Mouse (Mus musculus): ENCODE measurements at regions not wholly inside any gene's neighbourhood (a gene's known extent, or its start where the extent isn't known, plus 50 kb on each side); places are given as distances from the start of the nearest gene placed in this dataset.

- TF ChIP-seq CTCF (conservative IDR thresholded peaks at IDR 0.05; ENCODE audit: low read length), result no peak
- TF ChIP-seq NANOG (IDR thresholded peaks at IDR 0.05; ENCODE audit: borderline replicate concordance, low read length), result no peak
Measured at GRCm38 (mm10) chr1:52387062-52387461, 113.4 kb downstream of the Nab1 start.

Data from E14TG2a.4 (cell line).